Mouse (Mus musculus): ENCODE measurements around the gene Tcf19. TPM values are rescaled to one million over a fixed set of nuclear protein-coding genes. Genes with fewer than 3 reads are reported as not detected.
"Not testable (repeated sequence)": the region's sequence is repeated elsewhere in the genome, so short reads cannot be mapped to it uniquely, and the experiment has no call there.

The Tcf19 gene
- polyA plus RNA-seq, 1 experiment from 2014 or later = 83.2 TPM

- ATAC-seq (ENCODE audit: low read depth) (no peak), DNase-seq (ENCODE audit: low spot score) (no peak)
- Histone ChIP-seq H3K4me1 (ENCODE audit: control insufficient read depth, insufficient read depth, low read length) (peaks cover 12% of the 10 kb centered on the region; the same call in 1 of the 2 replicates), H3K27ac (replicated peaks; ENCODE audit: low read depth, low read length) (peak overlapping the region; percentile 69), H3K9me3 (ENCODE audit: control insufficient read depth, low read length) (no peaks in the 10 kb centered on the region), H3K4me3 (ENCODE audit: low read depth, low read length) (peak overlapping the region; percentile 65), H3K4me2 (ENCODE audit: low read depth, low read length) (peak overlapping the region; percentile 83), H3K9ac (ENCODE audit: low read depth, low read length) (peak overlapping the region; percentile 66), H3K27me3 (replicated peaks; ENCODE audit: control insufficient read depth, insufficient read depth, low read length) (no peaks in the 10 kb centered on the region), H3K36me3 (ENCODE audit: control insufficient read depth, insufficient read depth, low read length) (peaks cover 21% of the 10 kb centered on the region)
- 7% methylated on average over 11 of the region's 12 CpGs for WGBS
Observed at GRCm38 (mm10) chr17:35517526-35517925, 902 bp upstream of the Tcf19 start.

- H3K4me2 ChIP-seq (ENCODE audit: low read depth, low read length) = peak overlapping the region; percentile 83
- H3K9me3 ChIP-seq (ENCODE audit: control insufficient read depth, low read length) = no peaks in the 10 kb centered on the region
- peak overlapping the region; percentile 65 for H3K4me3 ChIP-seq (ENCODE audit: low read depth, low read length)
- peaks cover 12% of the 10 kb centered on the region; the same call in 1 of the 2 replicates for H3K4me1 ChIP-seq (ENCODE audit: control insufficient read depth, insufficient read depth, low read length)
- H3K36me3 ChIP-seq (ENCODE audit: control insufficient read depth, insufficient read depth, low read length) = peaks cover 12% of the 10 kb centered on the region; the same call in 1 of the 2 replicates
- peak; percentile 58 for DNase-seq (ENCODE audit: low spot score)
- no peak for ATAC-seq (ENCODE audit: low read depth)
- no peak overlapping the region for H3K27ac ChIP-seq (replicated peaks; ENCODE audit: low read depth, low read length)
- no peaks in the 10 kb centered on the region for H3K27me3 ChIP-seq (replicated peaks; ENCODE audit: control insufficient read depth, insufficient read depth, low read length)
- peak overlapping the region; percentile 63 for H3K9ac ChIP-seq (ENCODE audit: low read depth, low read length)
- 4% methylated on average over 19 of the region's 25 CpGs for WGBS
Observed at GRCm38 (mm10) chr17:35515911-35516640, 548 bp downstream of the Tcf19 start.

- Histone ChIP-seq H3K4me2 (ENCODE audit: low read depth, low read length) (peak overlapping the region; percentile 83), H3K27ac (replicated peaks; ENCODE audit: low read depth, low read length) (no peak overlapping the region), H3K27me3 (replicated peaks; ENCODE audit: control insufficient read depth, insufficient read depth, low read length) (no peaks in the 10 kb centered on the region), H3K36me3 (ENCODE audit: control insufficient read depth, insufficient read depth, low read length) (peaks cover 8% of the 10 kb centered on the region; the same call in 1 of the 2 replicates), H3K4me1 (ENCODE audit: control insufficient read depth, insufficient read depth, low read length) (peaks cover 12% of the 10 kb centered on the region; the same call in 1 of the 2 replicates), H3K9ac (ENCODE audit: low read depth, low read length) (peak overlapping the region; percentile 63), H3K9me3 (ENCODE audit: control insufficient read depth, low read length) (no peaks in the 10 kb centered on the region), H3K4me3 (ENCODE audit: low read depth, low read length) (peak overlapping the region; percentile 65)
- no peak for ATAC-seq (ENCODE audit: low read depth)
- no peak for DNase-seq (ENCODE audit: low spot score)
- 46% methylated on average over 6 of the region's 6 CpGs for WGBS
Observed at GRCm38 (mm10) chr17:35514756-35515155, 1.9 kb downstream of the Tcf19 start.

- H3K9ac ChIP-seq (ENCODE audit: low read depth, low read length) = peak overlapping the region; percentile 63; the same call in 1 of the 2 replicates
- peak overlapping the region; percentile 83 for H3K4me2 ChIP-seq (ENCODE audit: low read depth, low read length)
- no peak overlapping the region for H3K27ac ChIP-seq (replicated peaks; ENCODE audit: low read depth, low read length)
- no peak for ATAC-seq (ENCODE audit: low read depth)
- no peak for DNase-seq (ENCODE audit: low spot score)
- H3K4me3 ChIP-seq (ENCODE audit: low read depth, low read length) = no peak overlapping the region; the same call in 1 of the 2 replicates
- H3K9me3 ChIP-seq (ENCODE audit: control insufficient read depth, low read length) = no peaks in the 10 kb centered on the region
- H3K27me3 ChIP-seq (replicated peaks; ENCODE audit: control insufficient read depth, insufficient read depth, low read length) = no peaks in the 10 kb centered on the region
- peaks cover 8% of the 10 kb centered on the region; the same call in 1 of the 2 replicates for H3K36me3 ChIP-seq (ENCODE audit: control insufficient read depth, insufficient read depth, low read length)
- 24% methylated on average over 2 of the region's 2 CpGs for WGBS
- H3K4me1 ChIP-seq (ENCODE audit: control insufficient read depth, insufficient read depth, low read length) = peaks cover 12% of the 10 kb centered on the region; the same call in 1 of the 2 replicates
Observed at GRCm38 (mm10) chr17:35513886-35514285, 2.7 kb downstream of the Tcf19 start.

GRCm38 (mm10) chr17:35512916-35513626 is 3.6 kb downstream of the Tcf19 start:
- Histone ChIP-seq H3K4me3 (ENCODE audit: low read depth, low read length) (no peak overlapping the region), H3K9ac (ENCODE audit: low read depth, low read length) (no peak overlapping the region), H3K4me1 (ENCODE audit: control insufficient read depth, insufficient read depth, low read length) (peaks cover 8% of the 10 kb centered on the region; the same call in 1 of the 2 replicates), H3K27ac (replicated peaks; ENCODE audit: low read depth, low read length) (no peak overlapping the region), H3K4me2 (ENCODE audit: low read depth, low read length) (no peak overlapping the region), H3K27me3 (replicated peaks; ENCODE audit: control insufficient read depth, insufficient read depth, low read length) (0 out of 2 replicates have a peak, but pooled peaks cover under 1% of the 10 kb centered on the region), H3K9me3 (ENCODE audit: control insufficient read depth, low read length) (no peaks in the 10 kb centered on the region), H3K36me3 (ENCODE audit: control insufficient read depth, insufficient read depth, low read length) (peaks cover 8% of the 10 kb centered on the region; the same call in 1 of the 2 replicates)
- no peak for ATAC-seq (ENCODE audit: low read depth)
- 94% methylated on average over 7 of the region's 7 CpGs for WGBS
- no peak for DNase-seq (ENCODE audit: low spot score)

GRCm38 (mm10) chr17:35509284-35509683 is 7.3 kb downstream of the Tcf19 start:
- Histone ChIP-seq H3K4me2 (ENCODE audit: low read depth, low read length) (no peak overlapping the region), H3K27me3 (replicated peaks; ENCODE audit: control insufficient read depth, insufficient read depth, low read length) (peaks cover 31% of the 10 kb centered on the region), H3K4me1 (ENCODE audit: control insufficient read depth, insufficient read depth, low read length) (no peaks in the 10 kb centered on the region), H3K9me3 (ENCODE audit: control insufficient read depth, low read length) (no peaks in the 10 kb centered on the region), H3K36me3 (ENCODE audit: control insufficient read depth, insufficient read depth, low read length) (peaks cover 8% of the 10 kb centered on the region; the same call in 1 of the 2 replicates), H3K9ac (ENCODE audit: low read depth, low read length) (no peak overlapping the region), H3K4me3 (ENCODE audit: low read depth, low read length) (no peak overlapping the region), H3K27ac (replicated peaks; ENCODE audit: low read depth, low read length) (no peak overlapping the region)
- WGBS = 21% methylated on average over 8 of the region's 8 CpGs
- ATAC-seq (ENCODE audit: low read depth) = no peak; the same call in 1 of the 2 replicates
- peak; percentile 78 for DNase-seq (ENCODE audit: low spot score)

- not testable (repeated sequence) for H3K9ac ChIP-seq (ENCODE audit: low read depth, low read length); ATAC-seq (ENCODE audit: low read depth); H3K9me3 ChIP-seq (ENCODE audit: control insufficient read depth, low read length); H3K36me3 ChIP-seq (ENCODE audit: control insufficient read depth, insufficient read depth, low read length); H3K4me2 ChIP-seq (ENCODE audit: low read depth, low read length); H3K27ac ChIP-seq (replicated peaks; ENCODE audit: low read depth, low read length); H3K4me3 ChIP-seq (ENCODE audit: low read depth, low read length); DNase-seq (ENCODE audit: low spot score); H3K4me1 ChIP-seq (ENCODE audit: control insufficient read depth, insufficient read depth, low read length)
- H3K27me3 ChIP-seq (replicated peaks; ENCODE audit: control insufficient read depth, insufficient read depth, low read length) = peaks cover 31% of the 10 kb centered on the region
- WGBS = 54% methylated on average over 3 of the region's 5 CpGs
Observed at GRCm38 (mm10) chr17:35508279-35508678, 8.3 kb downstream of the Tcf19 start.

- H3K4me1 ChIP-seq (ENCODE audit: control insufficient read depth, insufficient read depth, low read length) = no peaks in the 10 kb centered on the region
- ATAC-seq (ENCODE audit: low read depth) (no peak), DNase-seq (ENCODE audit: low spot score) (no peak)
- no peak overlapping the region for H3K4me3 ChIP-seq (ENCODE audit: low read depth, low read length)
- H3K27me3 ChIP-seq (replicated peaks; ENCODE audit: control insufficient read depth, insufficient read depth, low read length) = peaks cover 31% of the 10 kb centered on the region
- H3K36me3 ChIP-seq (ENCODE audit: control insufficient read depth, insufficient read depth, low read length) = peaks cover 5% of the 10 kb centered on the region; the same call in 1 of the 2 replicates
- H3K9me3 ChIP-seq (ENCODE audit: control insufficient read depth, low read length) = no peaks in the 10 kb centered on the region
- H3K4me2 ChIP-seq (ENCODE audit: low read depth, low read length) = no peak overlapping the region
- H3K27ac ChIP-seq (replicated peaks; ENCODE audit: low read depth, low read length) = no peak overlapping the region
- 25% methylated on average over 13 of the region's 13 CpGs for WGBS
- no peak overlapping the region for H3K9ac ChIP-seq (ENCODE audit: low read depth, low read length)
Observed at GRCm38 (mm10) chr17:35507556-35508260, 8.9 kb downstream of the Tcf19 start.

All from embryonic facial prominence, embryonic 14.5 days (tissue).